ENCODE assay signal across 24 mouse cellular contexts in genomic region chr7:37837372-37837771, GRCm38 (mm10).
DNase-seq lines count a peak whose midpoint lies in the region; ATAC-seq and TF ChIP-seq lines count a peak whose summit lies in the region.
"Had no signal": no experiment of that assay in that cellular context is flagged by ENCODE, and none has a peak within 500 bp of the region (broad histone marks: within the 10 kb centered on the region; RNA-seq: fewer than 3 reads in every experiment).

No protein-coding gene starts in this region.

- no peaks in the 10 kb centered on the region for H3K27me3 ChIP-seq in lung, embryonic 14.5 days (ENCODE audit: insufficient read depth, low read length)
- no peaks in the 10 kb centered on the region for H3K27me3 ChIP-seq in heart, embryonic 14.5 days (ENCODE audit: control insufficient read depth, insufficient read depth, low read length)
- H3K27me3 ChIP-seq: hindbrain, embryonic 15.5 days; neural tube, embryonic 13.5 days had no signal

- TF ChIP-seq CTCF in lung, embryonic 14.5 days (IDR thresholded peaks at IDR 0.05; ENCODE audit: low read depth) = no peak

- no peak overlapping the region for H3K4me2 ChIP-seq in lung, embryonic 14.5 days
- no peak overlapping the region for H3K4me2 ChIP-seq in heart, embryonic 14.5 days (ENCODE audit: low read length)
- H3K4me2 ChIP-seq: forebrain, embryonic 12.5 days; hindbrain, embryonic 15.5 days; limb, embryonic 13.5 days; liver, embryonic 11.5 days; midbrain, embryonic 13.5 days; neural tube, embryonic 13.5 days had no signal

- WGBS in lung, embryonic 14.5 days = 77% methylated on average over 5 of the region's 5 CpGs
- WGBS in heart, embryonic 14.5 days = 42% methylated on average over 5 of the region's 5 CpGs

- DNase-seq in lung, embryonic 14.5 days = no peak
- DNase-seq in lung, postnatal 4 days = no peak
- DNase-seq in heart, adult 9 months (ENCODE audit: low spot score in 2 of 2) = peak; percentile 15 to 19
- DNase-seq in heart, postnatal 4 days = peak; percentile 46
- no peak for DNase-seq in left cerebral cortex, adult 18-20 months (ENCODE audit: low spot score in 2 of 2)
- no peak for DNase-seq in frontal cortex, adult 2 months (ENCODE audit: extremely low spot score in 1 of 2, low spot score in 1 of 2)
- DNase-seq: cerebellum, adult 11-12 months; cerebellum, postnatal 14 days; gastrocnemius, postnatal 14 days; kidney, adult 2 months; kidney, postnatal 36 days; right cerebral cortex, postnatal 4 days had no signal

- ATAC-seq in lung, embryonic 14.5 days (ENCODE audit: insufficient read depth) = no peak
- ATAC-seq in heart, embryonic 14.5 days (ENCODE audit: insufficient number of reproducible peaks, insufficient read depth, low FRiP score, low read depth) = peak; percentile 64
- ATAC-seq: midbrain, embryonic 13.5 days; Patski had no signal

- H3K4me1 ChIP-seq in lung, embryonic 14.5 days (ENCODE audit: insufficient read depth) = no peaks in the 10 kb centered on the region
- peaks cover 21 to 29% of the 10 kb centered on the region in 2 experiments for H3K4me1 ChIP-seq in heart, embryonic 14.5 days (ENCODE audit: control insufficient read depth in 2 of 2, insufficient read depth in 2 of 2, low read length in 2 of 2)

- no peaks in the 10 kb centered on the region for H3K36me3 ChIP-seq in lung, embryonic 14.5 days (ENCODE audit: insufficient read depth)
- H3K36me3 ChIP-seq in heart, embryonic 14.5 days (ENCODE audit: control insufficient read depth, insufficient read depth, low read length) = no peaks in the 10 kb centered on the region
- H3K36me3 ChIP-seq: forebrain, embryonic 12.5 days; hindbrain, embryonic 10.5 days; hindbrain, embryonic 15.5 days; limb, embryonic 13.5 days; midbrain, embryonic 13.5 days; neural tube, embryonic 13.5 days had no signal

- 0 out of 2 replicates have a peak overlapping the region, but pooled peaks have one; percentile 12 for H3K27ac ChIP-seq in lung, embryonic 14.5 days (ENCODE audit: low read depth)
- peak overlapping the region; percentile 88 to 93 for H3K27ac ChIP-seq in heart, embryonic 14.5 days (replicated peaks in 1 of 2; ENCODE audit: control insufficient read depth in 1 of 2, insufficient read depth in 1 of 2, low read depth in 2 of 2, low read length in 2 of 2)
- H3K27ac ChIP-seq: forebrain, embryonic 12.5 days; hindbrain, embryonic 10.5 days; hindbrain, embryonic 15.5 days; layer of hippocampus, adult 2 months; limb, embryonic 13.5 days; midbrain, embryonic 13.5 days; neural tube, embryonic 13.5 days; stomach, postnatal 0 days had no signal

- no peak overlapping the region for H3K4me3 ChIP-seq in lung, embryonic 14.5 days (ENCODE audit: low read depth, low read length)
- no peak overlapping the region for H3K4me3 ChIP-seq in heart, embryonic 14.5 days (ENCODE audit: control insufficient read depth in 1 of 2, insufficient read depth in 1 of 2, low read depth in 1 of 2, low read length in 2 of 2)
- H3K4me3 ChIP-seq: erythroblast, embryonic 14.5 days; forebrain, embryonic 12.5 days; hindbrain, embryonic 10.5 days; hindbrain, embryonic 15.5 days; layer of hippocampus, adult 2 months; limb, embryonic 13.5 days; midbrain, embryonic 13.5 days; neural tube, embryonic 13.5 days had no signal

- no peaks in the 10 kb centered on the region for H3K9me3 ChIP-seq in lung, embryonic 14.5 days (ENCODE audit: low read depth, low read length)
- H3K9me3 ChIP-seq in heart, embryonic 14.5 days (ENCODE audit: control insufficient read depth, low read length) = no peaks in the 10 kb centered on the region
- H3K9me3 ChIP-seq: forebrain, embryonic 12.5 days; hindbrain, embryonic 10.5 days; hindbrain, embryonic 15.5 days; limb, embryonic 13.5 days; midbrain, embryonic 13.5 days; neural tube, embryonic 13.5 days had no signal

- no peak overlapping the region for H3K9ac ChIP-seq in lung, embryonic 14.5 days
- peak overlapping the region; percentile 34; the same call in 1 of the 2 replicates for H3K9ac ChIP-seq in heart, embryonic 14.5 days (ENCODE audit: low read length)
- H3K9ac ChIP-seq: forebrain, embryonic 12.5 days; hindbrain, embryonic 15.5 days; limb, embryonic 13.5 days; midbrain, embryonic 13.5 days had no signal

Comparison
In these comparisons a context has a peak if more than half of its experiments do, and no peak if none do; other contexts are left out.
1. DNase-seq: peak in heart, adult 9 months (2 of 2) and heart, postnatal 4 days (single experiment); none in lung, embryonic 14.5 days (single experiment), lung, postnatal 4 days (0 of 2), left cerebral cortex, adult 18-20 months (0 of 2) and frontal cortex, adult 2 months (0 of 2).